Mouse (Mus musculus): Measurements from ENCODE around the gene Serp2.

Serp2 gene

DNA sequence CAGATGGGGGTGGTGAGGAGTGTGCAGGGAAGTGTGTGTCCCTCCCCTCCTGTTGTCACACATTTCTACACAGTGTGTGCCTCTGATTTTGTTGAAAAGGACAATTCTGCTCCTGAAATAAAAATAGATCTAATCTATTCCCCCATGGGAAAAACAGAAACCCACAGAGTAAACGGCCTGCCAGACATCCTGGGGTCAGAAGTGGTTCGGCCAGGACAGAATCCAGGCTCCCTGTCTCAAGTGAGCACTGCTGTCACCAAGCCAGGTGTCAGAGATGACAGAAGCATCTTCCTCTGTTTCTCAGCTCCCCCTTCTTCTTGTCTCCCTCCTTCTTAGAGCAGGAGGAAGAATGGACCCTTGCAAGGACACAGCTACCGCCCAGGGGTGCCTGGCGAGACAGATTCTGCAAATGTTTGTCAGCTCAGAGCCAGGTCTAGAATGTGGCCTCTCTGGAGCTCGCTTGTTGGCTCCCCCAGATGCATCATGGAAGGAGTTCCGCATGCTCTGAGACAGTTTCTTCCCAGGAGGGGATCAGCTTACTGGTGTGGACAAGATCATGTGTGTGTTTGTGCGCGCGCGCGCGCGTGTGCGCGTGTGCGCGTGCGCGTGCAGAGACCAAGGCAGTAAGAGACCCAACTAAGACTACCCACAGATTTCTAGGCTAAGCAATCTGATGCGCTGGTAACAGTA lies 29.5 kb downstream of the Serp2 start:
- no peak for DNase-seq (ENCODE audit: low spot score in 2 of 2)

GRCm38 (mm10) chr14:76526467-76526866 lies 30.2 kb downstream of the Serp2 start:
- DNase-seq (ENCODE audit: low spot score in 2 of 2) = no peak

DNA sequence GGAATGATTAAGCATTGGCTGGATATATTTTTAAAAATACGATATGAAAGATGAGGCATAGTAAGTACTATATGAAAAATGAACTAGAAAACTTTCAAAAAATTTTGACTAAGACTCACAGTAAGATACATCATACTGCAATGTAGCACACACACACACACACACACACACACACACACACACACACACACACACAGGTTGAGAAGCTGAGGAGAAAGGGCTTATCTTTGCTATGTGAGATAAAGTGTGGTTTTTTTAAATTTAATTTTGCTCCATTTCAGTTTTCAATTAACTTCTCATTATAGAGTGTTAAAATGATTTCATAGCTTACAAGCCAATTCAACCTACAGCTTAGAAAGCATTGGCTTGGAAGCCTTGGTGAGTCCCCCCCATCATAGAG lies 33.3 kb downstream of the Serp2 start:
- no peak for DNase-seq (ENCODE audit: low spot score in 2 of 2)

DNA sequence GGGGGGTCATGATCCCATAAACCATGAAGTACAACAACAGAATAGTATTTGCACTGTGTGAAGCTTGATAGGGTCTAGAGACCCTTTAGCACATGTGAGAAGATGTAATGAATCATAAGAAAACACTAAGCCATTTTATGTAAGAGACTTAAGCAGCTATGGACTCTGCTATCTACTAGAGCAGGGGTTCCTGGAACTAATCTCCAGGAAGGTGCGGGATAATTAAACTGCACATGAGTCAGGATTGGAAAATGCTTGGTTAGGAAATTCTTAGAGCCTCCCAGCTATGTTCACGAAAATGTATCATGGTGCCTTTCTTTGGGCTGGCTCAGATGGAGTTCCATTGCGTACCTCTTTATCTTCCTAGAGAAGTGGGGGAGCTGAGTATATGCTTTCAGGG lies 35.4 kb downstream of the Serp2 start:
- no peak for DNase-seq (ENCODE audit: low spot score in 2 of 2)

DNA sequence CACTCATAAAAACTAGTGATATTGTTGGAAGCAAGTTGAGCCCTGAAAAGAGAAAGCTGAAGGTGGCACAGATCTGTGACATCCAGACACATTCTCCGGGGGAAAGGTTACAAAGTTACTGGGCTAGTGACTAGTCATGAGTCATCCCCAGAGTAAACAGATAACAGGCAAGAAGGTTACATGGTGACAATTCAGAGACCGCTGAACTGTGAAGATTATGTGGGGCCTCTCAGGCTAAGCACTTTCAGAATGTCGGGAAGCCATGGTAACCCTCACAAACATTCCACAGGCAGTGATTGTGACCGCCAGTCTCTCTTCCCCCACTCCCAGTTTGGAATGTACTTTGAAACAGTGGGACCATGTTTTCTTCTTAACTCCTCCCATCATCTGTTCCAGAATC lies 36.1 kb downstream of the Serp2 start:
- DNase-seq (ENCODE audit: low spot score in 2 of 2) = no peak

GRCm38 (mm10) chr14:76518217-76518616 lies 38.5 kb downstream of the Serp2 start:
- DNase-seq (ENCODE audit: low spot score in 2 of 2) = no peak

DNA sequence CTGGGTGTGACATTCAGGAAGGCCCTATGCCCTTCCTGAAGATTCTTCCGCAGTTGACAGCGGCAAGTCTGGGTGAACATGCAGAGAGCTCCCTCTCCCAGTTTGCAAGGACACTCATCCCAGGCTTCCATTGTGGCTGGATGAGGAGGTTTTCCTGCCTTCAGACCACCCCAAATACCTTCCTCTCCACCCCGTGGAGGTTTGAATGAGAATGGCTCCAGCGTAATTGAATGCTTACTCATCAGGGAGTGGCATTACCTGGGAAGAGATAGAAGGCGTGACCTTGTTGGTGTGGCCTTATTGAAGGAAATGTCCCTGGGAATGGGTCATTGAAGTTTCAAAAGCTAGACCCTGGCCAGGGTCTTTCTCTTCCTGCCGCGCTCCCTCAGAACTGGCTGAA lies 41.1 kb downstream of the Serp2 start:
- DNase-seq (ENCODE audit: low spot score in 2 of 2) = no peak

GRCm38 (mm10) chr14:76514050-76514585 lies 42.6 kb downstream of the Serp2 start:
- DNase-seq (ENCODE audit: low spot score in 2 of 2) = no peak

- no peak for DNase-seq (ENCODE audit: low spot score in 2 of 2)
Observed at GRCm38 (mm10) chr14:76513395-76514049, 43.2 kb downstream of the Serp2 start.

DNA sequence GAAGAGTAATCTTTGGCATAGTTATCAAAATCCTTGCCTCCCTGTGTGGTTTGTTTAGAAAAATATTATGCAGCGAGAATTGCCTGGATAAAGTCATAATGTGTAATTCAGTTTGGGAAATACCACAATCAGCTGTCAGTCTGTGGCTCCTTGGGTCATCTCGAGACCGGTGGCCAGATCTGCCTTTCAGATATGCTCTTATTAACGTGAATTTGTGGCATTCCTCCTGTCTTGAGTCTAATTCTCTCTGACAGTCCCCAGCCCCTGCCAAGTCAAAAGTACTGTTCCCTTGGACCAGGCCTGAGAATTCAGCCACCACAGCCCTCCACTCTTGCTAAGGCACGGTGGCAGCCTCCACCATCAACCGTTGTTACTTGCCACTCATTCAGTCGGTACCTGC lies 44.7 kb downstream of the Serp2 start:
- DNase-seq (ENCODE audit: low spot score in 2 of 2) = no peak

- DNase-seq (ENCODE audit: low spot score in 2 of 2) = no peak
Observed at GRCm38 (mm10) chr14:76508701-76509100, 48.0 kb downstream of the Serp2 start.

DNA sequence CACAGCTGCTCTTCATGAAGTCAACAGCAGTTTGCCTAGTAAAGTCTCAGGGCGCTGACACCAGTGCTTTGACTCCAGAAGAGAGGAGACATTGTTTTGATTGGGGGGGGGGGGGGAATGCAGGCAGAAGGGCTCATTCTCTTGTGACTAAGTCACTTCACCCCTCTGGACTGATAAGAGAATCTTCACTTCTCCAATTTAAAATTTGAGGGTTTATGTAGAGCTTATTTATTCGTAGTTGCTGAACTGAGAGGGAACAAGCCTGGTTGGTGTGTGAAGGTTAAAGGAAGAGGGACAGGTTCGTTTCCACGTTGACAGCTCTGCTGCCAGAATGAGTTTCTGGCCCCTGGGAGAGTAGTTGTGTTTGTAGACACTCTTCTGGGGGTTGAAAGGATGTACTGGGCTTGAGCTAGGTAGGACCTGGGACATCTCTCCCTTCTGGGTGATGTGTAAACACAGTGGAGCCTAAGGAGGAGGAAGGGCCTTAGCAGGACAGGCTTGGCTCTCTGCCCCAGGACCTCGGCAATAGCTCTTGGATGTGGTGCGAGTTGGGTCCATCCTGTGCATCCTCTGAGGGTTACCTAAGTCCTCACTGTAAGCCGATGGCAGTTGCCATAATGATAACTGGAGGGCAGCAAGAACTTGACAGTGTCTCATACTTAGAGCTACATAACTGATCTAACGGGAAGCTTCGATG lies 48.7 kb downstream of the Serp2 start:
- DNase-seq (ENCODE audit: low spot score in 2 of 2) = no peak

DNA sequence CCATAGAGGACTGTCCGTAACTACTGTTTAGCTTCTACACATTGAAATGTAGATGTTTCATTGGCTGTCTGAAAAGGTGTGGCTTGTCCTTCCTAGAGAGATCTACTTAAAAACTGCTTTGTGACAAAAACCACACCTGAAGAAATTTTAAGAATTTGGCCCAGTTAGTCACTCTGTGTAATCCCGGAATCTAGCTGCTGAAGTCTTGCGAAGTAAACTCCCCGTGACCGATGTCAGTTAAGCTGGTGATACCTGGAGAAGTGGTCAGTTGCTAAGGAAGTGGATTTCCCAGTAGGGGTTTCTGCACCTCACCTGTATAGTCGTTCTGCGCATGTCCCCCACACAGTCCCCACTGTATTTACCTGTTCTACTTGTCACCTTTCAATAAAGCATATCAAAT lies 49.3 kb downstream of the Serp2 start:
- DNase-seq (ENCODE audit: low spot score in 2 of 2) = no peak

DNA sequence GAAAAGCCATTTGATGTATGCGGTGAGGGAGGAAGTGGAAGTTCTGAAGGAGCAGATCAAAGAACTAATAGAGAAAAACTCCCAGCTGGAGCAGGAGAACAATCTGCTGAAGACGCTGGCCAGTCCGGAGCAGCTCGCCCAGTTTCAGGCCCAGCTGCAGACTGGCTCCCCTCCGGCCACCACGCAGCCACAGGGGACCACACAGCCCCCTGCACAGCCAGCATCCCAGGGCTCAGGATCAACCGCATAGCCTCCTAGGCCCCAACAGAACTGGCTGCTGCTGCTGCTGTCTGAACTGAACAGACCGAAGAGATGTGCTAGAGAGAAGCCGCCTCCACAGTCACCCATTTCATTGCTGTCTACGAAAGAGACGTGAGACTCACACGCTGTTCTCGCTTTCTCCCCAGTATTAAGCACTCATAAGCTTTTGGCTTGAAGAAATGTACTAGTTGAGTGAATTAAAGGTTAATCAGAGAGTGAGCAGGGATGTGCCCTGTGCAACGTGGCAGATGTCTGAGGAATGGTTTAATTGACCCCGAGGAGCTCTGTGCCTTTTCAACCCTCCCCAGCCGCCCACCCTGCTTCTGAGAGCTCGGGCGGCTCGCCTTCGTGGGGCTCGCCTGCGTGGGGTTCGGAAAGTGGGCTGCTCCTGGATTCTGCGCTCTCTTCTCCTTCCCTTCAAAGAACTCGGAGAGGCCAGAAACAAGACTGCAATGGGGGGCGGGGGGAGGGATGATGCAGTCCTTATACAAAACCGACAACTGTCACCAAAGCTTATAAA lies 50.1 kb downstream of the Serp2 start:
- no peak for DNase-seq (ENCODE audit: low spot score in 2 of 2)

GRCm38 (mm10) chr14:76505439-76506220 lies 51.1 kb downstream of the Serp2 start:
- DNase-seq (ENCODE audit: low spot score in 2 of 2) = peak; percentile 72 to 87

DNA sequence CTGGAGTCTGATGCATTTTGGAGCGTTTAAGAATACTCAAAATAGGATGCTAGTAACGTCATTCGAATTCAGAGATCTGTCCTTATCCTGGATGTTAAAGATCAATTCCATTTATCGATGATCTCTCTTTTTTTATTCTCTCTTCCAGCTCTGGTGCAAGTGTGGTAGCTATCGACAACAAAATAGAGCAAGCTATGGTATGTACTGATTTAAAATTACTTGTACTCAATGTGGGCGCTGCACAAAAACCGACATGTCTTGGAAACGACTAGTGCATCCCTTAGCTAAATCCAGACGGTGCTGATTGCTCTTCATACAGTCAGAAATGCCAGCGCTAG lies 51.6 kb downstream of the Serp2 start:
- no peak for DNase-seq (ENCODE audit: low spot score in 2 of 2)

DNA sequence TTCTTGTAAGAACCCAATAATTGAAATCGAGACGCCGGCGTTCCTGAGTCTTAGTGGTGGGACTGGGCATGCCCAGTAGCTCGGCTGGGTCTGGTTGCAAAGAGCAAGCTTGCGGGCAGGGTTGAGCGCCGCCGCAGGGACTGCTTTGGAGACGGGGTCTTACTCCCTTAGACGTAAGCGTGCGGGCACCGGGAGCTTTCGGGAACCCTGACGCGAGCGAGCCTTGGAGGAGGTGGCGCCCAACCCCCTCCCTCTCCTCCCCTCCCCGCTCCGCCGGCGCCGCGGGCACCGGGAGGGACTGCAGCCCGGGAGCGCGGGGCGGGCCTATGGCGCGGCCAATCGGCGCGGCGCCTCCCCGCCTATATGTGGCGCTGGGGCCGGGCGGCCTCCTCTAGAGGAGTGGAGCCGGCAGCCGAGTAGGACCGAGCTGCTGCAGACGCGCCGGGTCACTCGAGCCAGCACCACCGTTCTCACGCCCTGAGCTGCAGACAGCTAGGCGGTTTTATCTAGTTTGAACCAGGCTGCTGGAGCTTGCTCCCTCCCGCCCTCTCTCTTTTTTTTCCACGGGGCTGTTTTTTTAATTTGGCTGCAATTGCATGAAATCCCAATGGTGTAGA lies 52.5 kb downstream of the Serp2 start:
- DNase-seq (ENCODE audit: low spot score in 2 of 2) = peak; percentile 91

DNA sequence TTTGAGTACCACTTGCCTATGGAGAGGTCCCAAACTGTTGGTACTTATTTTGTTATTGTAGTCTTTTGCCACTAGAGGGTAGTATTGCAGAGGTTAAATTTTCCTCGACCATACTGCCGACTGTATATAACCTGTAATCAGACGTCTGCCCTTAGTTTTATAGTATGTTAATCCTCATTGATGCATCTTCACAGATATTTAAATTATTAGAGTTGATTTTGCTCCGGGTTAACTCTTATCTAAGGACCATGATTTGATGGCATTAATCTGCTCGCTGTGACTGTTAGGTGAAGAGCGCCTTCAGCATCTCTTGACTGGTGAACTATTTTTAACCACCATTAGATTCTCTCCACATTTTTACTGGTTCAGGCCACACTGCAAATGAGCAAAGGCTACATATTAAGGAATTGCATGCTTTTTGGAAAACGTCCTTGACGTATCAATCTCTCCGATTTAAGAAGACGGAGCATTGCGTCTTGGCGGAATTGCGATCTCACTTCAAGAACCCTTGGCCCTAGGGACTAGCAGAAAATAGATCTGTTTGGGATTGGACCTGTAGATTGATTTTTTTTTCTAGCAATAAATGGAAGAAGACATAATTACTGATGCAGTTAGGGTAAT lies 53.3 kb downstream of the Serp2 start:
- DNase-seq (ENCODE audit: low spot score in 2 of 2) = no peak

GRCm38 (mm10) chr14:76500036-76500435 lies 56.7 kb downstream of the Serp2 start:
- no peak for DNase-seq (ENCODE audit: low spot score in 2 of 2)

DNA sequence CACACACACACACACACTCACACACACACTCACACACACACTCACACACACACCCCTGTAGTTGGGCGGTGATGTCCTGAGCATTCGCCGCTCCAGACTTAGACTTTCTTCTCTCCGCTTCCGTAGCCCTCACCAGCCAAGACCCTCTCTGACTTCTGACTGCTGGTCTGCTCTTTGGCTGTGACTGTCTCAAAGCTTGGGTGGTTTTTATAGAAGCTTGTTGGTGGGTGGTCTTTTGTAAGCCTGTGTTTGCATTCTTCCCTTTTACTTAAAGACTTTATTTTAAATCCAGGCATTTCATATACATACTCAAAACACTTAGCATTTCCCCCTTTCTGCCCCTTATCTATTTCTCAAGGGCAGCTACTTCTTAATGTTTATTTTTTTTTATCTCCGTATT lies 57.2 kb downstream of the Serp2 start:
- no peak for DNase-seq (ENCODE audit: low spot score in 2 of 2)

Measured in urinary bladder, adult 18-20 months (tissue).